Mouse (Mus musculus) heart, postnatal 0 days (tissue): ENCODE measurements around the gene Sult1c2. TPM values are rescaled to one million over a fixed set of nuclear protein-coding genes. Genes with fewer than 3 reads are reported as not detected.
A peak's percentile ranks its signal among the peaks of the same experiment; 100 is the strongest.
"Not testable (repeated sequence)": the region's sequence is repeated elsewhere in the genome, so short reads cannot be mapped to it uniquely, and the experiment has no call there.

Experiments used
- ATAC-seq: fragments of 200-750 bp; cut with Nextera tagmentation; 2 replicates; pipeline ENCODE4 v1.8.0; 2017; ENCODE audit warnings: low read depth, moderate number of reproducible peaks, moderate library complexity; ENCODE audit not compliant: insufficient read depth
- DNase-seq: peaks from one replicate; pipeline ENCODE4 v3.0.0-alpha.2; 2016; ENCODE audit warnings: low spot score
- H3K27ac ChIP-seq: fragments of 300-500 bp; sonication (generic); 2 replicates; pipeline ENCODE4 v1.5.1; 2014; ENCODE audit warnings: low read depth, mild to moderate bottlenecking
- H3K27me3 ChIP-seq: fragments of 300-500 bp; sonication (generic); 2 replicates; pipeline ENCODE4 v1.6.1; 2014; ENCODE audit warnings: low read length, mixed read lengths; ENCODE audit not compliant: control insufficient read depth, insufficient read depth
- H3K36me3 ChIP-seq: fragments of 300-500 bp; sonication (generic); replicated peaks from 2 replicates; pipeline ENCODE4 v1.6.1; 2014; ENCODE audit warnings: low read length, mixed read lengths; ENCODE audit not compliant: control insufficient read depth, insufficient read depth
- H3K4me1 ChIP-seq: fragments of 300-500 bp; sonication (generic); 2 replicates; pipeline ENCODE4 v1.6.1; 2014; ENCODE audit warnings: antibody characterized with exemption; ENCODE audit not compliant: control insufficient read depth, insufficient read depth
- H3K4me2 ChIP-seq: fragments of 300-500 bp; sonication (generic); 2 replicates; pipeline ENCODE4 v1.6.1; 2014; ENCODE audit warnings: low read depth, mild to moderate bottlenecking, low read length, moderate library complexity
- H3K4me3 ChIP-seq: fragments of 300-500 bp; sonication (generic); 2 replicates; pipeline ENCODE4 v1.5.1; 2014; ENCODE audit warnings: low read depth, low read length
- H3K9ac ChIP-seq: fragments of 300-500 bp; sonication (generic); replicated peaks from 2 replicates; pipeline ENCODE4 v1.6.1; 2014; ENCODE audit warnings: low read depth, low read length, mixed read lengths
- H3K9me3 ChIP-seq: fragments of 300-500 bp; sonication (generic); replicated peaks from 2 replicates; pipeline ENCODE4 v1.6.1; 2016; ENCODE audit warnings: low read length; ENCODE audit not compliant: control insufficient read depth
- CTCF ChIP-seq: IDR thresholded peaks from 2 replicates; pipeline ENCODE4 v1.5.1; 2016; ENCODE audit warnings: antibody characterized with exemption, control low read depth, low read depth
- EP300 ChIP-seq: IDR thresholded peaks from 2 replicates; pipeline ENCODE4 v1.6.1; 2016; ENCODE audit warnings: antibody characterized with exemption, low read depth
- WGBS: fragments of 180-500 bp; shearing (Covaris S2); extraction: QIAGEN DNeasy Blood & Tissue Kit; methylation state at CpG from one replicate; pipeline ENCODE4 v1.1.7; 2014; 5-methylcytosine and 5-hydroxymethylcytosine counted together
- polyA plus RNA-seq: library from polyadenylated mRNA; unstranded; fragments of >200 nt; fragmentation: Nextera tagmentation; extraction: Ambion mirVana; gene quantifications from 2 replicates; pipeline ENCODE4 v1.2.1, GENCODE M21; 2015
- total RNA-seq: library from RNA; depleted of rRNA; stranded (reverse); fragments of >200 nt; gene quantifications from 2 replicates; pipeline ENCODE4 v1.2.3, GENCODE M21; 2014; ENCODE audit warnings: low replicate concordance

Gene Sult1c2
- total and polyA plus RNA-seq, 2 experiments from 2014 or later = not detected

DNA sequence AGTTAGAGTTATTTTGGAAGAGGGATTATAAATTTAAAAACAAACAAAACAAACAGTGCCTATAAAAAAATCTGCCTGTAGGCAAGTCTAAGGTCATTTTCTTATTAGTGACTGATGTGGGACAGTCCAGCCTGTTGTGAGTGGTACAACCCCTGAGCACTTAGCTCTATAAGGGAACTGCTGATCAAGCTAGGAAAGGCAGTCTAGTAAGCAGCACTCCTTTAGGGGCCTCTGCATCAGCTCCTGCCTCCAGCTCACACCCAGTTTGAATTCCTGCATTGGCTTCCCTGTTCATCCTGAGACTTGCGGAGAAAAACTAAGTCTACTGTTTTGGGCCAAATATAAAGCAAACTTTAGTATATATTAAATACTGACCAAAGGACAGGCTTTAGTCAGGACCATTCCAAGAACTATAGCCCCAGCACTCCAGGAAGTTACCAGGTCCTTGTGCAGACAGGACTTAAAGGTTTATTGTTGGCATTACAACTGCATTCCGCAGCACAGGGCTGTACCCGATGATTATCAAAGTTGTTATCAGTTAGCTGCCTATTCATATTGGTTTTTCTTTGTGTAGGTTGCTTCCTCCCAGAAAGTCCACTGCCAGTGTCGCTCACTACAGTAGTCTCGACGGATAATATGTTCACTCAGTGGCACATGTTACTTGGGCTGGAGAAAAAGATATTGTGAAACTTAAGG lies 19.3 kb upstream of the Sult1c2 start:
- no peak overlapping the region for H3K27ac ChIP-seq
- H3K27me3 ChIP-seq = no peaks in the 10 kb centered on the region
- no peak for TF ChIP-seq EP300
- WGBS = 71% methylated on average over 6 of the region's 6 CpGs
- H3K4me1 ChIP-seq = no peaks in the 10 kb centered on the region
- no peak overlapping the region for H3K9ac ChIP-seq
- no peaks in the 10 kb centered on the region for H3K36me3 ChIP-seq
- DNase-seq = no peak
- no peaks in the 10 kb centered on the region for H3K9me3 ChIP-seq
- ATAC-seq = no peak
- no peak overlapping the region for H3K4me2 ChIP-seq
- no peak overlapping the region for H3K4me3 ChIP-seq

DNA sequence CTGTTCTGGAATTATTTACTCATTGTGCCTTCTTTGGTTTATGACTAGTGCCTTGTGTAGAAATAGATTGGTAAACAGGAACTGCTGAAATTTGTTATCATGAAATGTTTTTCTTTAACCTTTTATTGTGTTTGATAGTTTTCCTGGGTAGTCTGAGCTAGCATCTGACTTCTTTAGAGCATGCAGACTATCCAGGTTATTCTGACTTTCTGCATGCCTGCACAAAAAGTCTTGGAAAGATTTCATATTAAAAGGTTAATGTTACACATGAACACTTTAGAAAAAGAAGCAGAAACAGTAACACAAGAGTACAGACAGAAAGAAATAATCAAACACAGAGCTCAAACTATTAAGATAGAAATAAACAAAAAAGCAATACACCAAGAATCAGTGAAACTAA lies 14.4 kb upstream of the Sult1c2 start:
- Histone ChIP-seq H3K27me3 (no peaks in the 10 kb centered on the region), H3K4me1 (no peaks in the 10 kb centered on the region), H3K4me3 (no peak overlapping the region), H3K9ac (no peak overlapping the region), H3K27ac (no peak overlapping the region), H3K4me2 (no peak overlapping the region), H3K9me3 (no peaks in the 10 kb centered on the region), H3K36me3 (no peaks in the 10 kb centered on the region)
- TF ChIP-seq EP300 (no peak), CTCF (no peak)
- DNase-seq (no peak), ATAC-seq (no peak)

GRCm38 (mm10) chr17:53854992-53855391 lies 8.9 kb upstream of the Sult1c2 start:
- WGBS = 74% methylated on average over 3 of the region's 3 CpGs
- no peak for ATAC-seq
- no peak for DNase-seq
- H3K4me1 ChIP-seq = no peaks in the 10 kb centered on the region
- no peaks in the 10 kb centered on the region for H3K9me3 ChIP-seq
- TF ChIP-seq EP300 (no peak), CTCF (no peak)
- no peak overlapping the region for H3K27ac ChIP-seq
- H3K4me3 ChIP-seq = no peak overlapping the region
- H3K4me2 ChIP-seq = no peak overlapping the region
- H3K9ac ChIP-seq = no peak overlapping the region
- no peaks in the 10 kb centered on the region for H3K36me3 ChIP-seq
- no peaks in the 10 kb centered on the region for H3K27me3 ChIP-seq

GRCm38 (mm10) chr17:53845796-53846195 lies 343 bp downstream of the Sult1c2 start:
- Histone ChIP-seq H3K9me3 (no peaks in the 10 kb centered on the region), H3K27ac (no peak overlapping the region), H3K4me1 (no peaks in the 10 kb centered on the region), H3K36me3 (no peaks in the 10 kb centered on the region), H3K9ac (no peak overlapping the region), H3K4me3 (no peak overlapping the region), H3K4me2 (no peak overlapping the region), H3K27me3 (no peaks in the 10 kb centered on the region)
- WGBS = 55% methylated on average over 7 of the region's 7 CpGs
- TF ChIP-seq CTCF (no peak), EP300 (no peak)
- ATAC-seq = no peak
- DNase-seq = no peak

DNA sequence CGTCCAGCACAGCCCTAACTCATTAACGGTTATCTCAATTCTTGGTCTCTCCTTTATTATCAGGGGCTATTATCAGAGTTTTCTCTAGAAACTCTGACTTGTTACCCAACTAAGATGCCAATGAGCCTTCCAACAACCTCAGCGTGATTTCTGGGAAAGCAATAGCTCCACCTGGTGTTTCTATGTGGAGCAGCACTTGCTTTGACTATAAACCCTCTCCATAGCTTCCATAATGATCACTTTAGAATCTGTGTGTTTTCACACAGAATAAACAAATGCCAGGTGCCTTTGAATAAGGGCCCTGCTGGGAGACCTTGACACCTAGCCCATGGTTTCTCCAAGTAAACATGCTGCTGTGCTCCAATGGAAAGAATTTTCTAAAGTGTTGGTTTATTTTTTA lies 12.8 kb downstream of the Sult1c2 start:
- peak; percentile 57 for TF ChIP-seq CTCF
- no peak for TF ChIP-seq EP300
- H3K27ac ChIP-seq = no peak overlapping the region
- no peak overlapping the region for H3K9ac ChIP-seq
- no peaks in the 10 kb centered on the region for H3K4me1 ChIP-seq
- DNase-seq (no peak), ATAC-seq (no peak)
- no peaks in the 10 kb centered on the region for H3K9me3 ChIP-seq
- H3K4me2 ChIP-seq = no peak overlapping the region
- no peaks in the 10 kb centered on the region for H3K36me3 ChIP-seq
- H3K27me3 ChIP-seq = no peaks in the 10 kb centered on the region
- 36% methylated on average over 3 of the region's 3 CpGs for WGBS
- no peak overlapping the region for H3K4me3 ChIP-seq

DNA sequence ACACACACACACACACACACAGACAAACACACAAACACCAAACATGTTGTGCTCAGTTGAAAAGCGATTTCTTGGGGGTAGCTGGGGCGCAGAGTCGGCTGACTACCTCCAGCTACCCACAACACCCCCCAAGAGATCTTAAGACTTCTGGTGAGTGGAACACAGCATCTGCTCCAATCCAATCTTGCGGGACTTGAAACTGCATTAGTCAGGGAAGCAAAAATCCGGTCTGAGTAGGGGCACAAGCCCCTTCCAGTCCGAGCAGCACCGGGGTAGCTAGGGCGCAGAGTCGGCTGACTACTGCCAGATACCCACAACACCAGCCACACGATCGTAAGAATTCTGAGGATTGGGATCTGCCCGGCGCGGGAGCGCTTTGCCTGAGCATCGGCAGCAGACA lies 42.2 kb downstream of the Sult1c2 start:
- H3K9ac ChIP-seq, DNase-seq, H3K36me3 ChIP-seq, H3K4me2 ChIP-seq, ATAC-seq, H3K4me3 ChIP-seq, H3K27ac ChIP-seq, H3K27me3 ChIP-seq, H3K4me1 ChIP-seq, H3K9me3 ChIP-seq: not testable (repeated sequence)
- 67% methylated on average over 16 of the region's 16 CpGs for WGBS
